Mouse (Mus musculus) fibroblast of lung, adult 2 months (primary cell): ENCODE measurements at regions not wholly inside any gene's neighbourhood (a gene's known extent, or its start where the extent isn't known, plus 50 kb on each side); places are given as distances from the start of the nearest gene placed in this dataset.

Experiments
- DNase-seq: peaks from one replicate; pipeline ENCODE4 v3.0.0-alpha.2; 2011; ENCODE audit warnings: low read depth

- DNase-seq = no peak
Observed at GRCm38 (mm10) chr3:40058719-40059420, 472.2 kb upstream of the Intu start.

DNA sequence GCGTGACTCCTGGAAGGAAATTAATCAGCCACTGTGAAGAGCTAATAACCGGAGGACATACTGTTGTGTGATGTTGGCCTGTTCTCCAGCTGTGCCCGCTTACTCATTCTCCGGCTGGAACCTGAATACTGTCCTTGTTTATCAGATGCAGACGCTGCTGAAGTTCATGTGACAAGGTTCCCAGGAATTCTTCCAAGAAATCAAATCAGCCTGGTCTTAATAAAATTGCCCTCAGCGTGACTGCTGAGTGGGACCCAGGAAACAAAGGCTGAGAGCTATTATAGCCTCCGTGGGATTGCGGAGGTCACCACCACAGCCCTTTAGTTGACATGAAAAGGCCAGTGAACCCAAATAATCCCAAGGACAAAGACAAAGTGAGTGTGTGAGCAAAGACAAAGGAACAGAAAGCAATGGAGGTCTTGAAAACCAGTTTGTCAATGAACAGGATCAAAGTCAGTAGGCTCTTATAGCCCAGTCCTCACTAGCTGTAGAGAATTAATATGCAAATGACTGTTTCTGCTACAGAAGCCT is 460.9 kb upstream of the Intu start:
- no peak for DNase-seq

- DNase-seq = no peak
Observed at GRCm38 (mm10) chr3:40076824-40077223, 454.3 kb upstream of the Intu start.

- no peak for DNase-seq
Observed at GRCm38 (mm10) chr3:40085116-40085515, 446.0 kb upstream of the Intu start.

GRCm38 (mm10) chr3:40091773-40092343 is 439.2 kb upstream of the Intu start:
- no peak for DNase-seq

GRCm38 (mm10) chr3:40092765-40093368 is 438.2 kb upstream of the Intu start:
- no peak for DNase-seq

DNA sequence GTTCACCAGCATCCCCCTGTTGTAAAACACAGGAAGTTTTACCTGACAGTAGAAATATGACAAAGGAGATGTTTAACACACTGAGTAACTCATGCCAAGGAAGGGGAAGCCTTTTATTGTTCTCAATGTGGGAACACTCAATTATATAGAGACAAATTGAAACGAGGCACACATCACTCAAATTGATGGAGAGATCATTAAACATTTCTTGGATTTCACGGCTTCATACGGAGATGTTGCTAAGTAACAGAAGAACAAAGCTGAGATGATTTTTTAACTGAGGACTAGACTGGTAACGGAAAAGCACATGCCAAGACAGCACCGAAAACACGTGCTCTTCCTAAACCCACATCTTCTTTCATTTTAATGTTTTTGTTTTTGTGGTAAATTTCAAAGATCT is 437.0 kb upstream of the Intu start:
- DNase-seq = no peak

GRCm38 (mm10) chr3:40094701-40095100 is 436.4 kb upstream of the Intu start:
- no peak for DNase-seq

DNA sequence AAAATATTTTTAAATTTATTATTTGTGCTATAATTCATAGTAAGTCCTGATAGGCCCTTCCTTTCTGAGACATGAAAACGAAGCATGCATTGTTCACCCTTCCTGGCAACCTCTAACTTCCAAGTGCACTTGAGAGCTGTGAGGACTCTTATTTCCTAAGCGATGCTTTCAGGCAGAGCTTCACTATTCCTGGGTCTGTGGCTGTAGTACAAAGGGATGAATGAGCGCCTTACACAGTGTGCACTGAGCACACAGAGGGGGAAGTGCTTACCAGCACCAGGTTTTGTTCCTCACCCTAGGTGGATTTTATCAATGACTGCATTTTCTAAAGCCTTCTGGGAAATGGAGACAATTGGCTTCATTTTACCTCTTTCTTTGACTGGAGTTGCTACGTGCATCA is 428.4 kb upstream of the Intu start:
- DNase-seq = no peak

GRCm38 (mm10) chr3:40114811-40115210 is 416.3 kb upstream of the Intu start:
- no peak for DNase-seq

DNA sequence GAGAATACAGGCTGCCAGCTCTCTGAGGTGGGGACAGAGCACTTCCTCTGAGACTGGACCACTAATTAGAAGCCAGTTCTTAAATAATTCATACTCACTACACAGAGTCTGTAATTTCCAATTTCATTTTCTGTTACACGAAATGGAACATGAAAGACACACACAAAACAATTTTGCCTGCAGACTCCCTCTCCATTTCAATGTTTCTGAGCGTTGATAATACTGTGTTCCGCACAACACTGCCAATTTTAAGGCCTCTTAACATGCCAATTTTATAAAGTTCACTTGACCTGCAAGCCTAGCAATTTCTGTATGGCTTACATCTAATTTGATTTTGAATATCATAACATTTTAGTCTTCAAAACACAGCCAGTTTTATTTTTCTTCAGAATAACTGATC is 412.5 kb upstream of the Intu start:
- no peak for DNase-seq

- DNase-seq = no peak
Observed at GRCm38 (mm10) chr3:40119462-40119861, 411.6 kb upstream of the Intu start.

GRCm38 (mm10) chr3:40120298-40120875 is 410.7 kb upstream of the Intu start:
- DNase-seq = no peak

- DNase-seq = no peak
Observed at GRCm38 (mm10) chr3:40123558-40124236, 407.4 kb upstream of the Intu start.

DNA sequence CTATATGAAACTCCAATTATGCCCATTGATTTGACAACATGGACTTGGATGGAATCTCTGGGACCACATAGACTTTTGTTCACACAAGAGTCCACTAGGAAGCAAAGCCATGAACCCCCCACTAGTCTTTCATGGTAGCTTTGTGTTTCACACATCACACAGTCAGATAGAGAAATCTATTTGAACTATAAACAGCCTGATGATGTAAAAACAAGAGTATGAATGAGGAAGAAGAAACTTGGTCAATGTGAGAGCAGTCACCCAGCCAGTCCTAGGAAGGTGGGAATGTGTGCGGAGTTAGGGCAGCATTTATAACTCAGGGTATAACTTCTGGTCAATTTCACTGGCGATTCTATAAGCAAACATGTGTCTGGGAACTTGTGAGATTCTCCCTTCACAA is 404.2 kb upstream of the Intu start:
- no peak for DNase-seq

GRCm38 (mm10) chr3:40130858-40131584 is 400.1 kb upstream of the Intu start:
- no peak for DNase-seq

GRCm38 (mm10) chr3:40138671-40139070 is 392.4 kb upstream of the Intu start:
- no peak for DNase-seq

DNA sequence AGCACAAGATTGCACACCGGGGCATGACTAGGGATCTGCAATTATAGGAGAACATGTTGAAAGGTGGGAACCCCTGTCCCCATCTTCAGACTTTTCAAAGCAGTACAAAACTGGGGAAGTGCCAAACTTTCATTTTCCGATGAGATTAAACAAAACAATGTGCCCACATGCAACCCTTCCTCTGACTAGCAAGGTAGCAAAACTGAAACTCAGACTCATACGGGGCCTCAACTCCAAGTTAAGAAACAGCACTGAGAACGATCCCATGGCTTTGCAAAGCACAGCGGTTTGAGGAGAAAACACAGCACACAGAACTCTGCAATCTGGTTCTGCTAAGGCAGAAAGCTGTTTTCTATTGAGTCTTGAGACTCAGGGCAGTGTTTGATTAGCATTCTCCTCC is 388.9 kb upstream of the Intu start:
- no peak for DNase-seq

- DNase-seq = no peak
Observed at GRCm38 (mm10) chr3:40158631-40159030, 372.5 kb upstream of the Intu start.

DNA sequence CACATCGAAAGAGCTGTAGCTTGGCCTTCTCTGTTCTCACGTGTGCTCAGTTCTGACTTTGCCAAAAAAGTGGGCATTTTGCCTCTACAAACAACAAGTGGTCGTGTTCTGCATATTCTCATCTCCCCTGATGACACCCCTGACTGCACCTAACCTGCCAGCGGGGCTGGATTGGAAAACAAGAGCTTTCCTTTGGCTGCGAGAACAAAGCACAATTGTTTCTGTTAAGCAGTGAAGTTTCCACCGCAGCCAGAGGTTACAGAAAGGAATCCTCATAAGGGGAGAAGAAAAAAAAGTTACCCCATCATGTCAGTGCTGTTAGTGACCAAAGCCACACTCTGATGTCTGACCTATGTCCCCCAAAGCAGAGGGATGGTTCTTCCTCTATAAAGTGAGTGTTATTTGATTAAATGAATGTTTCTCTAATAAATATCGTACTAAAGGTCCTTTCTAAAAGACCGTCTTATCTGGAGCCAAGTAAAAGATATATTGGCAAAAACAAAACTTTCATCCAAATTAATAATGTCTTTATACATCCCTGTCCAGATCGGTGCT is 371.4 kb upstream of the Intu start:
- DNase-seq = no peak

- no peak for DNase-seq
Observed at GRCm38 (mm10) chr3:40164181-40164580, 366.9 kb upstream of the Intu start.
